Mouse (Mus musculus): ENCODE results near the gene Plekhh2. TPM values are rescaled to one million over a fixed set of nuclear protein-coding genes. Genes with fewer than 3 reads are reported as not detected.
"Not testable (repeated sequence)": the region's sequence is repeated elsewhere in the genome, so short reads cannot be mapped to it uniquely, and the experiment has no call there.

Plekhh2 gene
- polyA plus RNA-seq, 1 experiment: 12.1 TPM

- TF ChIP-seq POLR2A (IDR thresholded peaks at IDR 0.05; ENCODE audit: borderline replicate concordance, extremely low read depth, low read depth, low read length) (no peak), CTCF (IDR thresholded peaks at IDR 0.05; ENCODE audit: insufficient read depth, low read length) (no peak)
- peaks cover 12% of the 10 kb centered on the region for H3K4me1 ChIP-seq (ENCODE audit: control insufficient read depth, insufficient read depth, low read length)
- WGBS: 61% methylated on average over 4 of the region's 4 CpGs
- no peak overlapping the region for H3K4me3 ChIP-seq (replicated peaks; ENCODE audit: extremely low read depth, low read depth, low read length)
- DNase-seq: no peak
Measured at GRCm38 (mm10) chr17:84533841-84534240, 22.1 kb downstream of the Plekhh2 start.

- 36% methylated on average over 2 of the region's 2 CpGs for WGBS
- no peak for DNase-seq
Measured at GRCm38 (mm10) chr17:84534632-84535031, 22.9 kb downstream of the Plekhh2 start.

DNA sequence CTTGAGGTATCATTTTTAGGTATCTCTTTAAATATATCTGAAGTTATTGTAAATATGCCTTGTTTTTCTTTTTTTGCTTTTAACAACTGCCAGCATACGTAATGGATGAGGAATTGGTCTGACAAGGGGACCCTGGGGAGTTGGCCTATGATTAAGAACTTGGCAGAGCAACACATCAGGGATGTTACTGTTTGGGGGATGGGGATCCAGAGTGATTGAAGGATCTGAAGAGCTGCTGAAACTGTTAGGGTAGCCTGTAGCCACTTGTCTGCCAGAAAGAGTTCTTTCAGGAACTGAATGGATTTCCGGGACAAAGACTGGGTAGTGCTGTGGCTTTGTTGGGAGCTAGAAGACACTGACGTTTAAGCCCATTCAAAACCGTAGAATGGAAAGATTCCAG lies 23.5 kb downstream of the Plekhh2 start:
- H3K4me1 ChIP-seq (ENCODE audit: control insufficient read depth, insufficient read depth, low read length): peaks cover 8% of the 10 kb centered on the region
- WGBS: 73% methylated on average over 4 of the region's 4 CpGs
- no peak for TF ChIP-seq CTCF (IDR thresholded peaks at IDR 0.05; ENCODE audit: insufficient read depth, low read length)
- TF ChIP-seq POLR2A (IDR thresholded peaks at IDR 0.05; ENCODE audit: borderline replicate concordance, extremely low read depth, low read depth, low read length): no peak
- no peak overlapping the region for H3K4me3 ChIP-seq (replicated peaks; ENCODE audit: extremely low read depth, low read depth, low read length)
- DNase-seq: no peak

More at GRCm38 (mm10) chr17:84534632-84535031, 22.9 kb downstream of the Plekhh2 start:
- H3K4me1 ChIP-seq (ENCODE audit: control insufficient read depth, insufficient read depth, low read length): peaks cover 10% of the 10 kb centered on the region
- TF ChIP-seq POLR2A (IDR thresholded peaks at IDR 0.05; ENCODE audit: borderline replicate concordance, extremely low read depth, low read depth, low read length): no peak
- no peak for TF ChIP-seq CTCF (IDR thresholded peaks at IDR 0.05; ENCODE audit: insufficient read depth, low read length)
- H3K4me3 ChIP-seq (replicated peaks; ENCODE audit: extremely low read depth, low read depth, low read length): no peak overlapping the region

DNA sequence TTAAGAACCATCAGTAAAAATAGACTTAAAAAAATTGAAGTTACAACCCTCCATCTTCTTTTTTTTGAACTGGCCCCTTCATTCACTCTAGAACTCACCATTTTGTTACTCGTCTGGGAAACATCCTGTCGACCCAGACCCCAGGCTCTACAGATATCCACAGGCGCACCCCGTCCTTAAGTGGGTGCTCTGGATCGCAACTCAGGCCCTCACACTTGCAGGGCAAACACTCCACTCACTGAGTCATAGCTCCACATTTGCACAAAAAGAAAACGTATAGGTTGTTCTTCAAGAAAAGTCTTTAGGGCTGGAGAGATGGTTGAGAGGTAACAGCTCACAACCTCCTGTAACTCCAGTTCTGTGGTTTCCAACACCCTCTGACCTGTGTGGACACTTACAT lies 25.6 kb downstream of the Plekhh2 start:
- TF ChIP-seq CTCF (IDR thresholded peaks at IDR 0.05; ENCODE audit: insufficient read depth, low read length): no peak
- TF ChIP-seq POLR2A (IDR thresholded peaks at IDR 0.05; ENCODE audit: borderline replicate concordance, extremely low read depth, low read depth, low read length): no peak
- Histone ChIP-seq H3K4me1 (ENCODE audit: control insufficient read depth, insufficient read depth, low read length) (peaks cover 3% of the 10 kb centered on the region), H3K4me3 (replicated peaks; ENCODE audit: extremely low read depth, low read depth, low read length) (no peak overlapping the region)
- DNase-seq: no peak
- 78% methylated on average over 6 of the region's 6 CpGs for WGBS

GRCm38 (mm10) chr17:84537966-84538365 lies 26.3 kb downstream of the Plekhh2 start:
- TF ChIP-seq POLR2A (IDR thresholded peaks at IDR 0.05; ENCODE audit: borderline replicate concordance, extremely low read depth, low read depth, low read length) (no peak), CTCF (IDR thresholded peaks at IDR 0.05; ENCODE audit: insufficient read depth, low read length) (no peak)
- DNase-seq: no peak
- 65% methylated on average over 3 of the region's 3 CpGs for WGBS
- H3K4me3 ChIP-seq (replicated peaks; ENCODE audit: extremely low read depth, low read depth, low read length): no peak overlapping the region
- no peaks in the 10 kb centered on the region; the same call in 1 of the 2 replicates for H3K4me1 ChIP-seq (ENCODE audit: control insufficient read depth, insufficient read depth, low read length)

DNA sequence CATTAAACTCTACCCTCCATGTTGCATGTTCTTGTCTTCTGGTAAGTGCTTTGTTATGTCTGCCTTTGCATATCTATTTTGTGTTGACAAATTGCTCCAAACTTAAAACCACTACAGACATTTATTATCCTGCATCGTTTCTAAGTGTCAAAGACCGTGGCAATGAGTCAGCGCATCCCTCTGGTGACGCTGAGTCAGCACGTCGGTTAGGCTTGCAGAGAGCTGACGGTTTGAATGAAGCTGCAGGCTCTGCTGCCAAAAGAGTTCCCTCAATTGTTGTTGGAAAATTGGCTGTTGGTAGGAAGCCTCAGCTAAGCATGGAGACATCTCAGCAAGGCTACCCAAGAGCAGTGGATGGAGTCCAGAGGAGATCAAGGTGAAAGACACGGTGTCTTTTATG lies 28.9 kb downstream of the Plekhh2 start:
- H3K4me1 ChIP-seq (ENCODE audit: control insufficient read depth, insufficient read depth, low read length): no peaks in the 10 kb centered on the region
- DNase-seq: no peak
- WGBS: 67% methylated on average over 8 of the region's 8 CpGs
- H3K4me3 ChIP-seq (replicated peaks; ENCODE audit: extremely low read depth, low read depth, low read length): no peak overlapping the region
- TF ChIP-seq CTCF (IDR thresholded peaks at IDR 0.05; ENCODE audit: insufficient read depth, low read length): no peak
- no peak for TF ChIP-seq POLR2A (IDR thresholded peaks at IDR 0.05; ENCODE audit: borderline replicate concordance, extremely low read depth, low read depth, low read length)

- no peak for TF ChIP-seq CTCF (IDR thresholded peaks at IDR 0.05; ENCODE audit: insufficient read depth, low read length)
- TF ChIP-seq POLR2A (IDR thresholded peaks at IDR 0.05; ENCODE audit: borderline replicate concordance, extremely low read depth, low read depth, low read length): no peak
- Histone ChIP-seq H3K4me3 (replicated peaks; ENCODE audit: extremely low read depth, low read depth, low read length) (no peak overlapping the region), H3K4me1 (ENCODE audit: control insufficient read depth, insufficient read depth, low read length) (no peaks in the 10 kb centered on the region)
- DNase-seq: no peak
- WGBS: 80% methylated on average over 5 of the region's 5 CpGs
Measured at GRCm38 (mm10) chr17:84550902-84551877, 39.5 kb downstream of the Plekhh2 start.

- Histone ChIP-seq H3K4me3 (replicated peaks; ENCODE audit: extremely low read depth, low read depth, low read length) (no peak overlapping the region), H3K4me1 (ENCODE audit: control insufficient read depth, insufficient read depth, low read length) (no peaks in the 10 kb centered on the region)
- TF ChIP-seq CTCF (IDR thresholded peaks at IDR 0.05; ENCODE audit: insufficient read depth, low read length): no peak
- no peak for TF ChIP-seq POLR2A (IDR thresholded peaks at IDR 0.05; ENCODE audit: borderline replicate concordance, extremely low read depth, low read depth, low read length)
- DNase-seq: no peak
- 73% methylated on average over 5 of the region's 5 CpGs for WGBS
Measured at GRCm38 (mm10) chr17:84552230-84552629, 40.5 kb downstream of the Plekhh2 start.

DNA sequence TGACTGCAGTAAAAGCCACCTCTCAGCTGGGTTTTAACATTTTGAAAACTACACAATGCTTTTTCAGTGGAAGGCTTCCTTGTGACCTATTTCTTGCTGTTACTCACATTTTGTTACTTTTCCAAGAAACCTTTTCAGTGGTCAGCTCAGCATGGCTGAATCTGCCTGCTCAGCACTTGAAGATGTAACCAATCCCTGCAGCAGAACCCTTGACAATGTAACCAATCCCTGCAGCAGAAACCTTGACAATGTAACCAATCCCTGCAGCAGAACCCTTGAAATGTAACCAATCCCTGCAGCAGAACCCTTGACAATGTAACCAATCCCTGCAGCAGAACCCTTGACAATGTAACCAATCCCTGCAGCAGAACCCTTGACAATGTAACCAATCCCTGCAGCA lies 52.6 kb downstream of the Plekhh2 start:
- H3K4me3 ChIP-seq (replicated peaks; ENCODE audit: extremely low read depth, low read depth, low read length); H3K4me1 ChIP-seq (ENCODE audit: control insufficient read depth, insufficient read depth, low read length); DNase-seq: not testable (repeated sequence)

DNA sequence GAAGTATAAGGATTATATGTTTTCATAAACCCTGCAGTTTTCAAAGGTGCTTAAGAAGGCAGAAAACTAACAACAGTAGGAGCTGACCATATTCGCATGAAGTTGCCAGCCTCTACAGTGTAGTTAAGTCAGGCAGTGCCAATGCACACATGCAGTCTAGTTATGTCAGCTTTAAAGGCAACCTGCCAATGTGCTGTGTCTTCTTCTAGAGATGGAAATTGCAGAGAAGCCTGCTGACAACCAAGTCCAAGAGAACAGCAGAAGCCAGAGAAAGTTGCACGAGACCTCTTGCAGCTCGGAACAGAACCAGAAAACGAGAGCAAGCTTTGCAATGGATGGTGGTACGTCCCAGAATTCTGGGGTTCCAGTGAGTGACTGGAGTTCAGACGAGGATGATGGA lies 54.1 kb downstream of the Plekhh2 start:
- DNase-seq: no peak
- TF ChIP-seq CTCF (IDR thresholded peaks at IDR 0.05; ENCODE audit: insufficient read depth, low read length) (no peak), POLR2A (IDR thresholded peaks at IDR 0.05; ENCODE audit: borderline replicate concordance, extremely low read depth, low read depth, low read length) (no peak)
- H3K4me1 ChIP-seq (ENCODE audit: control insufficient read depth, insufficient read depth, low read length): no peaks in the 10 kb centered on the region
- WGBS: 94% methylated on average over 6 of the region's 6 CpGs
- no peak overlapping the region for H3K4me3 ChIP-seq (replicated peaks; ENCODE audit: extremely low read depth, low read depth, low read length)

Measured in lung, adult 2 months (tissue).